Mouse (Mus musculus): ENCODE results near the gene Rassf10.
"Not testable (repeated sequence)": the region's sequence is repeated elsewhere in the genome, so short reads cannot be mapped to it uniquely, and the experiment has no call there.

Gene Rassf10

GRCm38 (mm10) chr7:112953777-112954291 is at the start of gene Rassf10:
Rassf10 (plus strand) TSS chr7:112953962.
- in situ Hi-C loops (cut with MboI; ENCODE audit: low sequenced_read_pairs) = no loop called here

GRCm38 (mm10) chr7:112906848-112907247 is 46.9 kb upstream of the Rassf10 start:
- in situ Hi-C loops (cut with MboI; ENCODE audit: low sequenced_read_pairs) = no loop called here

GRCm38 (mm10) chr7:112907468-112907867 is 46.3 kb upstream of the Rassf10 start:
- in situ Hi-C loops (cut with MboI; ENCODE audit: low sequenced_read_pairs) = no loop called here

GRCm38 (mm10) chr7:112909164-112909563 is 44.6 kb upstream of the Rassf10 start:
- in situ Hi-C loops (cut with MboI; ENCODE audit: low sequenced_read_pairs) = no loop called here

- in situ Hi-C loops (cut with MboI; ENCODE audit: low sequenced_read_pairs) = no loop called here
These were observed 40.8 kb upstream of the Rassf10 start for GRCm38 (mm10) chr7:112912969-112913368.

GRCm38 (mm10) chr7:112915571-112915970 is 38.2 kb upstream of the Rassf10 start:
- in situ Hi-C loops (cut with MboI; ENCODE audit: low sequenced_read_pairs) = no loop called here

GRCm38 (mm10) chr7:112917613-112918278 is 36.0 kb upstream of the Rassf10 start:
- in situ Hi-C loops (cut with MboI; ENCODE audit: low sequenced_read_pairs) = no loop called here

GRCm38 (mm10) chr7:112918279-112918991 is 35.3 kb upstream of the Rassf10 start:
- in situ Hi-C loops (cut with MboI; ENCODE audit: low sequenced_read_pairs) = no loop called here

- in situ Hi-C loops (cut with MboI; ENCODE audit: low sequenced_read_pairs) = loop anchor here (10.0 kb wide), 1 partner anchor 205 kb away; no protein-coding TSS in a partner anchor
These were observed 33.9 kb upstream of the Rassf10 start for GRCm38 (mm10) chr7:112919845-112920244.

GRCm38 (mm10) chr7:112922801-112923200 is 31.0 kb upstream of the Rassf10 start:
- in situ Hi-C loops (cut with MboI; ENCODE audit: low sequenced_read_pairs) = loop anchor here (10.0 kb wide), 1 partner anchor 202 kb away; no protein-coding TSS in a partner anchor

- in situ Hi-C loops (cut with MboI; ENCODE audit: low sequenced_read_pairs) = loop anchor here (10.0 kb wide), 1 partner anchor 201 kb away; no protein-coding TSS in a partner anchor
These were observed 30.1 kb upstream of the Rassf10 start for GRCm38 (mm10) chr7:112923712-112924111.

- in situ Hi-C loops (cut with MboI; ENCODE audit: low sequenced_read_pairs) = no loop called here
These were observed 23.1 kb upstream of the Rassf10 start for GRCm38 (mm10) chr7:112930669-112931068.

GRCm38 (mm10) chr7:112935876-112936275 is 17.9 kb upstream of the Rassf10 start:
- in situ Hi-C loops (cut with MboI; ENCODE audit: low sequenced_read_pairs) = not testable (repeated sequence)

GRCm38 (mm10) chr7:112937089-112937488 is 16.7 kb upstream of the Rassf10 start:
- in situ Hi-C loops (cut with MboI; ENCODE audit: low sequenced_read_pairs) = no loop called here

GRCm38 (mm10) chr7:112938959-112939358 is 14.8 kb upstream of the Rassf10 start:
- in situ Hi-C loops (cut with MboI; ENCODE audit: low sequenced_read_pairs) = no loop called here

- in situ Hi-C loops (cut with MboI; ENCODE audit: low sequenced_read_pairs) = no loop called here
These were observed 11.2 kb upstream of the Rassf10 start for GRCm38 (mm10) chr7:112942567-112942966.

GRCm38 (mm10) chr7:112943056-112943455 is 10.7 kb upstream of the Rassf10 start:
- in situ Hi-C loops (cut with MboI; ENCODE audit: low sequenced_read_pairs) = no loop called here

- in situ Hi-C loops (cut with MboI; ENCODE audit: low sequenced_read_pairs) = no loop called here
These were observed 7.1 kb upstream of the Rassf10 start for GRCm38 (mm10) chr7:112946706-112947105.

- in situ Hi-C loops (cut with MboI; ENCODE audit: low sequenced_read_pairs) = no loop called here
These were observed 765 bp downstream of the Rassf10 start for GRCm38 (mm10) chr7:112954351-112955102.

GRCm38 (mm10) chr7:112955103-112955827 is 1.5 kb downstream of the Rassf10 start:
- in situ Hi-C loops (cut with MboI; ENCODE audit: low sequenced_read_pairs) = no loop called here
